Mouse (Mus musculus) forebrain, embryonic 14.5 days (tissue): ENCODE measurements around the gene AA467197. TPM values are rescaled to one million over a fixed set of nuclear protein-coding genes. Genes with fewer than 3 reads are reported as not detected.
A peak's percentile ranks its signal among the peaks of the same experiment; 100 is the strongest.

Experiments
- ATAC-seq: fragments of 200-750 bp; cut with Nextera tagmentation; 2 replicates; pipeline ENCODE4 v1.8.0; 2017; ENCODE audit warnings: mild to moderate bottlenecking, moderate library complexity
- DNase-seq: peaks from one replicate; pipeline ENCODE4 v3.0.0-alpha.2; 2015; ENCODE audit warnings: low spot score
- H3K27ac ChIP-seq: fragments of 300-500 bp; sonication (generic); 2 replicates; pipeline ENCODE4 v1.5.1; 2014; ENCODE audit warnings: low read depth, mild to moderate bottlenecking, control low read depth, low read length, moderate library complexity
- H3K27me3 ChIP-seq: fragments of 300-500 bp; sonication (generic); replicated peaks from 2 replicates; pipeline ENCODE4 v1.6.1; 2014; ENCODE audit warnings: low read length, control low read depth, mixed read lengths; ENCODE audit not compliant: control insufficient read depth, insufficient read depth
- H3K36me3 ChIP-seq: fragments of 300-500 bp; sonication (generic); 2 replicates; pipeline ENCODE4 v1.6.1; 2014; ENCODE audit warnings: low read length, control low read depth; ENCODE audit not compliant: control insufficient read depth, insufficient read depth
- H3K4me1 ChIP-seq: fragments of 300-500 bp; sonication (generic); 2 replicates; pipeline ENCODE4 v1.6.1; 2014; ENCODE audit warnings: antibody characterized with exemption, low read length, control low read depth; ENCODE audit not compliant: control insufficient read depth, insufficient read depth
- H3K4me2 ChIP-seq: fragments of 300-500 bp; sonication (generic); 2 replicates; pipeline ENCODE4 v1.6.1; 2014; ENCODE audit warnings: mild to moderate bottlenecking, control low read depth, low read length
- H3K4me3 ChIP-seq: fragments of 300-500 bp; sonication (generic); 2 replicates; pipeline ENCODE4 v1.5.1; 2014; ENCODE audit warnings: low read depth, low read length, control low read depth
- H3K9ac ChIP-seq: fragments of 300-500 bp; sonication (generic); 2 replicates; pipeline ENCODE4 v1.6.1; 2014; ENCODE audit warnings: mild to moderate bottlenecking, low read length, control low read depth, moderate library complexity
- H3K9me3 ChIP-seq: fragments of 300-500 bp; sonication (generic); replicated peaks from 2 replicates; pipeline ENCODE4 v1.6.1; 2016; ENCODE audit warnings: low read length, control low read depth, mixed read lengths; ENCODE audit not compliant: control insufficient read depth
- WGBS: fragments of 180-500 bp; shearing (Covaris S2); extraction: QIAGEN DNeasy Blood & Tissue Kit; methylation state at CpG from one replicate; pipeline ENCODE4 v1.1.7; 2014; 5-methylcytosine and 5-hydroxymethylcytosine counted together
- polyA plus RNA-seq: library from polyadenylated mRNA; unstranded; fragments of >200 nt; fragmentation: Nextera tagmentation; extraction: Ambion mirVana; gene quantifications from 2 replicates; pipeline ENCODE4 v1.2.1, GENCODE M21; 2014

Gene AA467197
- polyA plus RNA-seq, 1 experiment from 2014 or later: 0.36 TPM

DNA sequence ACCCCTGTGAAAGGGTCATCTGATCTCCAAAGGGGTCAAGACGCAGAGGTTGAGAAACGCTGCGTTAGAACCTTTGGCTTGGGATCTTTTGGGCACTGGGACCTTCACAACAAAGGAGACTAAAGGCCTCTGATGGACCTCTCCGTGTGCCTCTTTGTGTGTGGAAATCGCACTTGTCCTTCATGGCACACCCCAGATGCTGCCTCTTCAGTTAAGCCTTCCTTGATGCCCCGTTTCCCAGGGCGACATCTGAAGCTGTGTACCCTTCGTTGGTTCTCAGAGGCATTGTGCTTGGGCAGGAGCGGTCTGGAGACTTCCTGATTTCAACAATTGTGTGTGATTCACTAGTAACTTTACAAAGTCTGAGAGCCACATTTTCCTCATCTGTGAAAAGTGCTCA lies 20.0 kb downstream of the AA467197 start:
- DNase-seq (no peak), ATAC-seq (no peak)
- Histone ChIP-seq H3K4me1 (no peaks in the 10 kb centered on the region), H3K4me3 (no peak overlapping the region), H3K4me2 (no peak overlapping the region), H3K27ac (no peak overlapping the region), H3K27me3 (no peaks in the 10 kb centered on the region), H3K36me3 (no peaks in the 10 kb centered on the region), H3K9me3 (no peaks in the 10 kb centered on the region), H3K9ac (no peak overlapping the region)
- WGBS: 78% methylated on average over 9 of the region's 9 CpGs

- Histone ChIP-seq H3K27ac (no peak overlapping the region), H3K4me3 (no peak overlapping the region), H3K36me3 (no peaks in the 10 kb centered on the region), H3K4me2 (no peak overlapping the region), H3K27me3 (no peaks in the 10 kb centered on the region), H3K9me3 (no peaks in the 10 kb centered on the region), H3K9ac (no peak overlapping the region), H3K4me1 (no peaks in the 10 kb centered on the region)
- WGBS: 87% methylated on average over 11 of the region's 11 CpGs
- ATAC-seq (no peak), DNase-seq (no peak)
These were observed 21.1 kb downstream of the AA467197 start for GRCm38 (mm10) chr2:122657707-122658524.

DNA sequence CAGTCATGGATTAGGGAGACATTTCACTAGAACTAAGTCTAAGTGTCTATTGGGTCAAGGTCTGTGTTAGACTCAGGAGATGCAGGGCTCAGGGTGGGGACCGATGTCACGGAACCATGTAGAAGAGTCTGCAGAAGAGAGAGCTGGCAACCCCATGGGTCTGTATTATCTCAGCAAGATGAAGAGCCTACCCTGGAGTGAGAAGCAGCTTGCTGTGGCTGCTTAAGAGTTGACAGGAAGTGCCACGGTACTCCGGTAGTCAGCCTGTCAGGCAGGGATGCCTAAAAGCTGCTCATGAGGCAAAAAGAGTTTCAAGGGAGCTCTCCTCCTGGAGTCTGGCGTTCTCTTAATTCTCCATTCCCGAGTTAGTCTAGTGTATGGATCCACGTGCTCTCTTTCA lies 23.0 kb downstream of the AA467197 start:
- no peaks in the 10 kb centered on the region for H3K9me3 ChIP-seq
- DNase-seq (no peak), ATAC-seq (no peak)
- H3K9ac ChIP-seq: no peak overlapping the region
- H3K27ac ChIP-seq: no peak overlapping the region
- 94% methylated on average over 7 of the region's 7 CpGs for WGBS
- no peak overlapping the region for H3K4me2 ChIP-seq
- H3K4me3 ChIP-seq: no peak overlapping the region
- H3K27me3 ChIP-seq: no peaks in the 10 kb centered on the region
- H3K36me3 ChIP-seq: no peaks in the 10 kb centered on the region
- H3K4me1 ChIP-seq: no peaks in the 10 kb centered on the region

- no peak overlapping the region for H3K4me3 ChIP-seq
- H3K27ac ChIP-seq: no peak overlapping the region
- H3K9ac ChIP-seq: no peak overlapping the region
- no peaks in the 10 kb centered on the region for H3K36me3 ChIP-seq
- no peaks in the 10 kb centered on the region for H3K27me3 ChIP-seq
- H3K4me1 ChIP-seq: no peaks in the 10 kb centered on the region
- 54% methylated on average over 6 of the region's 6 CpGs for WGBS
- DNase-seq (no peak), ATAC-seq (no peak)
- H3K4me2 ChIP-seq: no peak overlapping the region
- no peaks in the 10 kb centered on the region for H3K9me3 ChIP-seq
These were observed 28.6 kb downstream of the AA467197 start for GRCm38 (mm10) chr2:122665253-122665972.

GRCm38 (mm10) chr2:122665973-122666875 lies 29.4 kb downstream of the AA467197 start:
- Histone ChIP-seq H3K27me3 (no peaks in the 10 kb centered on the region), H3K36me3 (no peaks in the 10 kb centered on the region), H3K4me2 (no peak overlapping the region), H3K27ac (no peak overlapping the region), H3K4me3 (no peak overlapping the region), H3K9me3 (no peaks in the 10 kb centered on the region), H3K4me1 (no peaks in the 10 kb centered on the region), H3K9ac (no peak overlapping the region)
- ATAC-seq (no peak), DNase-seq (peak; percentile 44)
- WGBS: 47% methylated on average over 12 of the region's 12 CpGs

DNA sequence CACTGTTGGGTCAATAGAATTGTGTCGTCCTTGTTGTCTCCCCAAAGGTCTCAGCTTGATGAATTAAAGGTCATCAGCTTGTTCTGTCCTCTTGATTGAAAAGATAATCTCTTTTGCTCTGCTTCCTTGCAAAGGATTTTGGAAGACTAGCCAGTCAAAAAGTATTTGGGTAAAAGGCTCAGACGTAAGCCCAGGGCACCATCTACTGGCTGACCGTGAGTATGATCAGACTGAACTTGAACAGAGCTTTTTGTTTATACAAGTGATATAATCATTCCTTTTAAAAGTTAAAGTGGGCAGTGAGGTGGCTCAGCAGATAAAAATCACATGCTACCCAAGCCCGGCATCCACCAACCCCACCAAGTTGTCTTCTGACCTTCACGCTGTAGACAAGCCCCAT lies 31.1 kb downstream of the AA467197 start:
- Histone ChIP-seq H3K4me2 (no peak overlapping the region), H3K9me3 (no peaks in the 10 kb centered on the region), H3K27ac (no peak overlapping the region), H3K4me1 (no peaks in the 10 kb centered on the region), H3K27me3 (no peaks in the 10 kb centered on the region), H3K4me3 (no peak overlapping the region), H3K9ac (no peak overlapping the region), H3K36me3 (no peaks in the 10 kb centered on the region)
- peak; percentile 49 for DNase-seq
- 58% methylated on average over 5 of the region's 5 CpGs for WGBS
- no peak for ATAC-seq

DNA sequence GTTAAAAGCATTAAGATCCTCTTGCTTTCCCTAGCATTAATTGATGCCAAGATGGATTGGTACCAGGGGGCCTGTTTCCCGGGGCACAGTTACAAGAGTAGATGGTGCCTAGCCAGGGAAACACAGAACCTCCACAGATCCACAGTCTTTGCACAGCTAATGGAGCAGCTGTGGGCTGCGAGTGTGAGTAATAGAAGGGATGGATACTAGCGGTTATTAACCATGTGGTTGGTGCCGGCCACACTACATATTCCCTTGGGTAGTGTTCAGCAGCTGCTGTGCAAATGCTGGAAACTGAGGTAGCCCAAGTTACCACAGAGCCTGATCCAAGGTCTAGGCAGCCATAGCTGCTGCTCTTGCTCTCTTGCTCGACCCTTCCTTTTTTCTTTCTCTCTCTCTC lies 34.9 kb downstream of the AA467197 start:
- ATAC-seq (no peak), DNase-seq (no peak)
- Histone ChIP-seq H3K27ac (no peak overlapping the region), H3K4me3 (no peak overlapping the region), H3K36me3 (no peaks in the 10 kb centered on the region), H3K27me3 (no peaks in the 10 kb centered on the region), H3K9ac (no peak overlapping the region), H3K4me1 (no peaks in the 10 kb centered on the region), H3K9me3 (no peaks in the 10 kb centered on the region), H3K4me2 (no peak overlapping the region)
- 77% methylated on average over 5 of the region's 5 CpGs for whole genome bisulfite sequencing

DNA sequence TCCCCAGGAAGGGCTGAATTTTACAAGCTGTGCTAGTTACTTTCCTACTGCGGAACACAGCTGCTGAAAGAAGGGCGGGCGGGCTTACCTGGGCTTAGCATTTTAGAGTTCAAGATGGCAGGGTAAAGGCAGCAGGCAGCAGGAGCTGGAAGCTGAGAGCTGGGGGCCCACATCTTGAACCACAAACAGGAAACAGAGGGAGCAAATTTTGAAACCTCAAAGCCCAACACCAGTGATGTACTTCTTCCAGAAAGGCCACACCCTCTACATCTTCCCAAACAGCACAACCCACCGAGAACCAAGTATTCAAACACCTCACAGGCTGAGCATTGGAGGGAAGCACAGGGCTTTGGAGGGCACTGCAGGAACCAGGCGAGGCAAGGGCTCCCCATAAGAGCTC lies 36.1 kb downstream of the AA467197 start:
- DNase-seq (no peak), ATAC-seq (no peak)
- Histone ChIP-seq H3K9ac (no peak overlapping the region), H3K27me3 (no peaks in the 10 kb centered on the region), H3K4me2 (no peak overlapping the region), H3K36me3 (no peaks in the 10 kb centered on the region), H3K4me1 (no peaks in the 10 kb centered on the region), H3K4me3 (no peak overlapping the region), H3K9me3 (no peaks in the 10 kb centered on the region), H3K27ac (no peak overlapping the region)
- WGBS: 77% methylated on average over 5 of the region's 5 CpGs
